Mouse (Mus musculus) telencephalon, adult 2 months (tissue): ENCODE measurements around the gene Slc16a13.
A peak's percentile ranks its signal among the peaks of the same experiment; 100 is the strongest.

ENCODE experiments used
- DNase-seq: peaks from one replicate; pipeline ENCODE4 v3.0.0-alpha.2; 2011; ENCODE audit warnings: low read depth, low spot score

Gene Slc16a13

GRCm38 (mm10) chr11:70212423-70212822, 8.4 kb downstream of the Slc16a13 start, which contains the start of gene Slc16a11:
Gene Slc16a11, plus strand, starts transcription at chr11:70212752.
- DNase-seq: no peak

- no peak for DNase-seq
Observed at GRCm38 (mm10) chr11:70211972-70212371, 8.9 kb downstream of the Slc16a13 start.

- no peak for DNase-seq
Observed at GRCm38 (mm10) chr11:70210681-70211080, 10.2 kb downstream of the Slc16a13 start.

GRCm38 (mm10) chr11:70208778-70209388, 12.0 kb downstream of the Slc16a13 start:
- DNase-seq: no peak

- DNase-seq: no peak
Observed at GRCm38 (mm10) chr11:70207283-70207682, 13.6 kb downstream of the Slc16a13 start.

- DNase-seq: no peak
Observed at GRCm38 (mm10) chr11:70206801-70207200, 14.1 kb downstream of the Slc16a13 start.

GRCm38 (mm10) chr11:70201691-70202090, 19.2 kb downstream of the Slc16a13 start:
- DNase-seq: no peak

GRCm38 (mm10) chr11:70200036-70200608, 20.7 kb downstream of the Slc16a13 start:
- no peak for DNase-seq

GRCm38 (mm10) chr11:70199107-70199506, 21.8 kb downstream of the Slc16a13 start:
- DNase-seq: no peak

GRCm38 (mm10) chr11:70198332-70198731, 22.5 kb downstream of the Slc16a13 start:
- DNase-seq: no peak

- no peak for DNase-seq
Observed at GRCm38 (mm10) chr11:70193354-70194285, 27.2 kb downstream of the Slc16a13 start.

GRCm38 (mm10) chr11:70192157-70192556, 28.7 kb downstream of the Slc16a13 start:
- DNase-seq: no peak

- DNase-seq: no peak
Observed at GRCm38 (mm10) chr11:70191188-70191587, 29.7 kb downstream of the Slc16a13 start.

GRCm38 (mm10) chr11:70189319-70190134, 31.3 kb downstream of the Slc16a13 start:
- no peak for DNase-seq

- no peak for DNase-seq
Observed at GRCm38 (mm10) chr11:70185120-70185519, 35.7 kb downstream of the Slc16a13 start.

GRCm38 (mm10) chr11:70180496-70180895, 40.4 kb downstream of the Slc16a13 start:
- DNase-seq: no peak

GRCm38 (mm10) chr11:70179401-70179800, 41.5 kb downstream of the Slc16a13 start:
- DNase-seq: peak; percentile 35

GRCm38 (mm10) chr11:70178756-70179155, 42.1 kb downstream of the Slc16a13 start:
- no peak for DNase-seq

GRCm38 (mm10) chr11:70178311-70178710, 42.6 kb downstream of the Slc16a13 start:
- DNase-seq: no peak

GRCm38 (mm10) chr11:70177647-70178046, 43.2 kb downstream of the Slc16a13 start:
- DNase-seq: no peak

GRCm38 (mm10) chr11:70174491-70174890, 46.4 kb downstream of the Slc16a13 start:
- DNase-seq: no peak

GRCm38 (mm10) chr11:70172298-70172697, 48.6 kb downstream of the Slc16a13 start:
- no peak for DNase-seq
